Mouse (Mus musculus) leukemia stem cell, adult 10-12 weeks (primary cell): ENCODE results near the gene Gm20736. TPM values are rescaled to one million over a fixed set of nuclear protein-coding genes. Genes with fewer than 3 reads are reported as not detected.

Experiments used
- polyA plus RNA-seq: library from polyadenylated mRNA; stranded (reverse); fragments of >175 nt; gene quantifications from 2 replicates; pipeline ENCODE4 v1.2.3, GENCODE M21; 2012; ENCODE audit warnings: low replicate concordance

Gene Gm20736
- polyA plus RNA-seq: not detected in 2 replicates

GRCm38 (mm10) chrY:65377390-65377789 lies at the start of gene Gm20736:
Gm20736 (plus strand) TSS chrY:65377690.

Other genes starting within 250 kb of the Gm20736 start
- gene Gm20924, start 170.2 kb upstream of the Gm20736 start, polyA plus RNA-seq: not detected in 2 replicates